ENCODE assay signal across 17 mouse cellular contexts in genomic region chr19:26719161-26719560, GRCm38 (mm10).
DNase-seq lines count a peak whose midpoint lies in the region.
"Had no signal": no experiment of that assay in that cellular context is flagged by ENCODE, and none has a peak within 500 bp of the region (broad histone marks: within the 10 kb centered on the region; RNA-seq: fewer than 3 reads in every experiment).

No protein-coding gene starts in this region.

- intact Hi-C loops in gastrocnemius, postnatal 36 days (cut with DNase I), result loop anchor here (5.0 kb wide), 1 partner anchor 112 kb away; the partner anchor contains the start of gene Smarca2

- DNase-seq in gastrocnemius, adult 18-20 months (ENCODE audit: low spot score), result peak; percentile 76
- DNase-seq in gastrocnemius, postnatal 36 days, result no peak
- peak; percentile 78 for DNase-seq in heart, adult 11 months
- DNase-seq in heart, adult 9 months (ENCODE audit: low spot score in 2 of 2), result no peak
- DNase-seq in gastrocnemius, postnatal 25 days, result peak; percentile 77
- no peak for DNase-seq in kidney, adult 8-10 months
- DNase-seq: adrenal gland, postnatal 10 days; adrenal gland, postnatal 36 days; B cell, adult 2 months; cerebellum, adult 18-20 months; cerebellum, postnatal 10 days; cerebellum, postnatal 36 days; embryo, embryonic 11 days; heart, adult 18-20 months; heart, postnatal 14 days; heart, postnatal 4 days; kidney, adult 18-20 months had no signal

Comparison
In these comparisons a context has a peak if more than half of its experiments do, and no peak if none do; other contexts are left out.
1. DNase-seq: peak in gastrocnemius, adult 18-20 months (single experiment), heart, adult 11 months (single experiment) and gastrocnemius, postnatal 25 days (single experiment); none in gastrocnemius, postnatal 36 days (0 of 2), heart, adult 9 months (0 of 2) and kidney, adult 8-10 months (0 of 2).